Mouse (Mus musculus) midbrain, postnatal 0 days (tissue): Measurements from ENCODE around the gene Chid1. TPM values are rescaled to one million over a fixed set of nuclear protein-coding genes. Genes with fewer than 3 reads are reported as not detected.

Experiments
- ATAC-seq: fragments of 200-750 bp; cut with Nextera tagmentation; 2 replicates; pipeline ENCODE4 v1.8.0; 2017; ENCODE audit warnings: moderate number of reproducible peaks, mild to moderate bottlenecking, moderate TSS enrichment, moderate library complexity; ENCODE audit not compliant: low FRiP score
- DNase-seq: peaks from one replicate; pipeline ENCODE4 v3.0.0-alpha.2; 2015; ENCODE audit warnings: low spot score
- H3K27ac ChIP-seq: fragments of 300-500 bp; sonication (generic); 2 replicates; pipeline ENCODE4 v1.5.1; 2014; ENCODE audit warnings: low read depth, mild to moderate bottlenecking, low read length, mixed read lengths
- H3K27me3 ChIP-seq: fragments of 300-500 bp; sonication (generic); 2 replicates; pipeline ENCODE4 v1.6.1; 2014; ENCODE audit warnings: low read length, control low read depth, mixed read lengths; ENCODE audit not compliant: insufficient read depth
- H3K36me3 ChIP-seq: fragments of 300-500 bp; sonication (generic); 2 replicates; pipeline ENCODE4 v1.6.1; 2014; ENCODE audit warnings: low read length, control low read depth, mixed read lengths; ENCODE audit not compliant: insufficient read depth
- H3K4me1 ChIP-seq: fragments of 300-500 bp; sonication (generic); 2 replicates; pipeline ENCODE4 v1.6.1; 2014; ENCODE audit warnings: mild to moderate bottlenecking, control low read depth, antibody characterized with exemption, low read length, mixed read lengths; ENCODE audit not compliant: insufficient read depth
- H3K4me2 ChIP-seq: fragments of 300-500 bp; sonication (generic); 2 replicates; pipeline ENCODE4 v1.6.1; 2014; ENCODE audit warnings: low read depth, mild to moderate bottlenecking, low read length, mixed read lengths; ENCODE audit not compliant: poor library complexity, severe bottlenecking
- H3K4me3 ChIP-seq: fragments of 300-500 bp; sonication (generic); 2 replicates; pipeline ENCODE4 v1.5.1; 2014; ENCODE audit warnings: low read depth, mild to moderate bottlenecking, low read length, moderate library complexity
- H3K9ac ChIP-seq: fragments of 300-500 bp; sonication (generic); replicated peaks from 2 replicates; pipeline ENCODE4 v1.6.1; 2014; ENCODE audit warnings: mild to moderate bottlenecking, low read length, moderate library complexity, mixed read lengths; ENCODE audit not compliant: poor library complexity, severe bottlenecking
- H3K9me3 ChIP-seq: fragments of 300-500 bp; sonication (generic); 2 replicates; pipeline ENCODE4 v1.6.1; 2016; ENCODE audit warnings: low read length, control low read depth
- CTCF ChIP-seq: IDR thresholded peaks from 2 replicates; pipeline ENCODE4 v1.5.1; 2016; ENCODE audit warnings: antibody characterized with exemption, mild to moderate bottlenecking
- WGBS: fragments of 180-500 bp; shearing (Covaris S2); extraction: QIAGEN DNeasy Blood & Tissue Kit; methylation state at CpG from one replicate; pipeline ENCODE4 v1.1.7; 2014; 5-methylcytosine and 5-hydroxymethylcytosine counted together
- polyA plus RNA-seq: library from polyadenylated mRNA; unstranded; fragments of >200 nt; fragmentation: Nextera tagmentation; extraction: Ambion mirVana; gene quantifications from 2 replicates; pipeline ENCODE4 v1.2.1, GENCODE M21; 2015
- total RNA-seq: library from RNA; depleted of rRNA; stranded (reverse); fragments of >200 nt; gene quantifications from 2 replicates; pipeline ENCODE4 v1.2.3, GENCODE M21; 2014

Gene Chid1
- total and polyA plus RNA-seq, 2 experiments from 2014 or later, result 35.4 to 47.5 TPM

- ATAC-seq, result no peak; the same call in 1 of the 2 replicates
- DNase-seq, result no peak
- Histone ChIP-seq H3K4me1 (peaks cover 12% of the 10 kb centered on the region), H3K27ac (peak overlapping the region; percentile 77), H3K36me3 (no peaks in the 10 kb centered on the region), H3K4me3 (peak overlapping the region; percentile 69), H3K9me3 (no peaks in the 10 kb centered on the region), H3K9ac (peak overlapping the region; percentile 76), H3K27me3 (no peaks in the 10 kb centered on the region), H3K4me2 (peak overlapping the region; percentile 85)
- no peak for TF ChIP-seq CTCF
- WGBS, result 15% methylated on average over 18 of the region's 18 CpGs
These were observed 653 bp downstream of the Chid1 start for GRCm38 (mm10) chr7:141538852-141539555.

GRCm38 (mm10) chr7:141535570-141535969 is 4.1 kb downstream of the Chid1 start:
- H3K9me3 ChIP-seq, result no peaks in the 10 kb centered on the region
- no peak overlapping the region for H3K4me2 ChIP-seq
- DNase-seq (no peak), ATAC-seq (no peak)
- WGBS, result 80% methylated on average over 1 of the region's 1 CpGs
- no peak overlapping the region for H3K9ac ChIP-seq
- peaks cover 12% of the 10 kb centered on the region for H3K4me1 ChIP-seq
- H3K27ac ChIP-seq, result no peak overlapping the region
- no peak overlapping the region for H3K4me3 ChIP-seq
- 0 out of 2 replicates have a peak, but pooled peaks cover 3% of the 10 kb centered on the region for H3K36me3 ChIP-seq
- no peak for TF ChIP-seq CTCF
- H3K27me3 ChIP-seq, result no peaks in the 10 kb centered on the region

- Histone ChIP-seq H3K27ac (no peak overlapping the region), H3K36me3 (peaks cover 39% of the 10 kb centered on the region), H3K4me1 (no peaks in the 10 kb centered on the region), H3K9ac (no peak overlapping the region), H3K9me3 (no peaks in the 10 kb centered on the region), H3K27me3 (no peaks in the 10 kb centered on the region), H3K4me2 (no peak overlapping the region), H3K4me3 (no peak overlapping the region)
- TF ChIP-seq CTCF, result no peak
- ATAC-seq (peak; percentile 10; the same call in 1 of the 2 replicates), DNase-seq (no peak)
- WGBS, result 90% methylated on average over 4 of the region's 4 CpGs
These were observed 14.1 kb downstream of the Chid1 start for GRCm38 (mm10) chr7:141525580-141525925.

GRCm38 (mm10) chr7:141524760-141525579 is 14.7 kb downstream of the Chid1 start:
- no peak overlapping the region for H3K4me2 ChIP-seq
- DNase-seq (peak; percentile 85), ATAC-seq (peak; percentile 85)
- WGBS, result 52% methylated on average over 6 of the region's 6 CpGs
- H3K27me3 ChIP-seq, result no peaks in the 10 kb centered on the region
- no peak overlapping the region for H3K27ac ChIP-seq
- H3K36me3 ChIP-seq, result peaks cover 39% of the 10 kb centered on the region
- H3K9me3 ChIP-seq, result no peaks in the 10 kb centered on the region
- no peak overlapping the region for H3K9ac ChIP-seq
- peak; percentile 94 for TF ChIP-seq CTCF
- no peak overlapping the region for H3K4me3 ChIP-seq
- H3K4me1 ChIP-seq, result no peaks in the 10 kb centered on the region

- Histone ChIP-seq H3K27ac (no peak overlapping the region), H3K4me2 (no peak overlapping the region), H3K36me3 (peaks cover 35% of the 10 kb centered on the region), H3K9me3 (no peaks in the 10 kb centered on the region), H3K27me3 (no peaks in the 10 kb centered on the region), H3K9ac (no peak overlapping the region), H3K4me3 (no peak overlapping the region), H3K4me1 (no peaks in the 10 kb centered on the region)
- 92% methylated on average over 4 of the region's 4 CpGs for WGBS
- DNase-seq (no peak), ATAC-seq (no peak)
- TF ChIP-seq CTCF, result no peak
These were observed 15.4 kb downstream of the Chid1 start for GRCm38 (mm10) chr7:141524271-141524670.

GRCm38 (mm10) chr7:141523007-141523406 is 16.6 kb downstream of the Chid1 start:
- peak; percentile 4; the same call in 1 of the 2 replicates for TF ChIP-seq CTCF
- Histone ChIP-seq H3K27me3 (no peaks in the 10 kb centered on the region), H3K9ac (no peak overlapping the region), H3K27ac (no peak overlapping the region), H3K36me3 (peaks cover 32% of the 10 kb centered on the region), H3K9me3 (no peaks in the 10 kb centered on the region), H3K4me1 (no peaks in the 10 kb centered on the region), H3K4me3 (no peak overlapping the region), H3K4me2 (no peak overlapping the region)
- ATAC-seq (no peak), DNase-seq (no peak)
- 38% methylated on average over 4 of the region's 4 CpGs for WGBS
